Mouse (Mus musculus) fibroblast of lung, adult 2 months (primary cell): ENCODE measurements around the gene Tatdn2.

Experiments used
- DNase-seq: peaks from one replicate; pipeline ENCODE4 v3.0.0-alpha.2; 2011; ENCODE audit warnings: low read depth

Tatdn2 gene

DNA sequence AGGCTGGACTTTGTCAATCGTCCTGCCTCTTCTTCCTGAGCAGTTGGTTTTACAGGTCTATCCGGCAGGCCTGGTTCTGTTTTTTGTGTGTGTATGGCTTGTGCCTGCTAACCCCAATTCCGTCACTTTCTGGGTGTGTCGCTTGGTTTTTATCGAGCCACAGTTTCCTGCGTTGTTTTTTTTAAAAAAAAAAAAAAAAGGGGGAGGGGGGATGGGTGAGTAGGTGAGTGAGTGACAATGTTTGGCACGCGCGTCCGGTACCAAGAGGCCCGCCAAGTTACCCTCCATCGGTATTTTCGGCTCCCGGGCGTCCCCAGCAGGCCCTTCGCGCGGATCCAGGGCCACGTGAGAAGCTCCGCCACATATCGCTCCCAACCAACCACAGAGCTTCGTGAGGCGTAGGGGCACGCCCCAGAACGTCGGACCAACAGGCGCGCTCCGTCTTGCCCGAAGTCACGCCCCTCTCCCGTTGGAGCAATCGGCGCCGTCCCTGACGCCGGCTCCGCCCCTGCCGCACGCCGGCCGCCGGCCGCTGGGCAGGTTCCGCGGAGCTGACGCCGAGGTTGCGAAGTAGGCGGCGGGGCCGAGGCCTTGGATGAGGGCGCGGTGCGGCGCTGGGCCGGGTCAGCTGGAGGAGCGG lies at the start of gene Tatdn2:
Gene Tatdn2, plus strand, starts transcription at position 469 of the 640 bp plus-strand sequence.
- peak; percentile 96 for DNase-seq

DNA sequence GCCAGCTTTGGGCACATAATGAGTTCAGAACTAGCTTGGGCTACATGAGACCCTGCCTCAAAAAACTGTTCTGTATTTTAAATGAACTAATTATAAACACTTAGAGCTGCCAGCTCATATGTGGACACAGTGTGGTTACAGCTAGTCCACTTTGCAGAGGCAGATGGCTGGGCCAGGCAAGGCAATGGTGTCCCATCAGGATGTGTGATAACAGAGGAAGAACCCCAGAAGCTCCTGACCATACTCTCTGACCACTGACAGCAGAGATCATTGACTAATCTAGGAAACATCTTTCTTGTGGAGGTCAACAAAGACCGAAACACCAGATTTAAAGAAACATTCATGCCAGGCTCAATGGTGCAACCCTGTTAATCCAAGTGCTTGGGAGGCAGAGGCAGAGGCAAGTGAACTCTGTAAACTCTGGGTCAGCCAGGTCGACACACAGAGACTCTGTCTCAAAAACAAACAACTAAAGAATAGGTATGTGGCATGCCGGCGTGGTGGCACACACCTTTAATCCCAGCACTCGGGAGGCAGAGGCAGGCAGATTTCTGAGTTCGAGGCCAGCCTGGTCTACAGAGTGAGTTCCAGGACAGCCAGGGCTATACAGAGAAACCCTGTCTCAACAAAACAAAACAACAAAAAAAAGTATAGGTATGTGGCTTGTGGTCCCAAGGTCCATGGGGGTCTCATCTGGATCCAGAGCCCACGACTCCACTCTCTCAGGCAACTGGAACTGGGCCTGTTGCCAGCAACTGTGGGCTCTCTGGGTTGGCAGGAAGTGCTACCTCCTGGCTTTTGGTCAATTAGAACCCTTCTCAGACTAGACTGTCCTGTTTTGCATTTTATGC lies 47.3 kb upstream of the Tatdn2 start:
- DNase-seq, result no peak

GRCm38 (mm10) chr6:113650197-113650640 lies 46.6 kb upstream of the Tatdn2 start:
- no peak for DNase-seq

DNA sequence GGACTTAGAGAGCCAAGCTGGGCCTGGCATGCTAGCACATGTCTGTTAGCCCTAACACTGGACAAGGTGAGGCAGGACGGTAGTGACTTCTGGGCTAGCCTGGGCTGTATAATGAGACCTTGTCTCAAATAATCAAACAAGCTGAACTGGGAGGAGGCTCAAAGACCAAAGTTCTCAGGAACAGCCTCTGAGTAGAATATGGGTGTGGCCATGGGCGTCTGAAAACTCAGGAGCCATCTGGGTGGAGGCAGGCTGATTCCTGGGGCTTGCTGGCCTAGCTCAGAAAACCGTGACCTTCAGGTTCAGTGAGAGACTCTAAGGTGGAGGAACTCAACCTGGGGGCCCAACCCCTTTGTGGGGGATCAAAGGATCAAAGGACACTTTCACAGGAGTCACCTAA lies 45.2 kb upstream of the Tatdn2 start:
- no peak for DNase-seq

DNA sequence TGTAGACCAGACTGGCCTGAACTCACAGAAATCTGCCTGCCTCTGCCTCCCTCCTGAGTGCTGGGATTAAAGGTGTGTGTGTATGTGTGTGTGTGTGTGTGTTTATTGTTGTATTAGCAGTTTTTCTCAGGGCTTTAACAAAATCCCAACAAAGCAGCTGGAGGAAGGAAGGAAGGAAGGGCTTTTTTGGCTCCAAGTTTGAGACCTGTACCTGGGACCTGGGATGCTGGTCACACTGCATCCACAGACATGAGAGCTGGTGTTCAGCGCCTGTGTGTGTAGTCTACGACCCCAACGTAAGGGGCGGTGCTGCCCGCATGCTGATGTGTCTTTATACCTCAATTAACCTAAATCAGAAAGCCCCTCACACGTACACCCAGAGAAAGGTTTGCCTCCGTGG lies 43.3 kb upstream of the Tatdn2 start:
- no peak for DNase-seq

GRCm38 (mm10) chr6:113654102-113654501 lies 42.7 kb upstream of the Tatdn2 start:
- no peak for DNase-seq

DNA sequence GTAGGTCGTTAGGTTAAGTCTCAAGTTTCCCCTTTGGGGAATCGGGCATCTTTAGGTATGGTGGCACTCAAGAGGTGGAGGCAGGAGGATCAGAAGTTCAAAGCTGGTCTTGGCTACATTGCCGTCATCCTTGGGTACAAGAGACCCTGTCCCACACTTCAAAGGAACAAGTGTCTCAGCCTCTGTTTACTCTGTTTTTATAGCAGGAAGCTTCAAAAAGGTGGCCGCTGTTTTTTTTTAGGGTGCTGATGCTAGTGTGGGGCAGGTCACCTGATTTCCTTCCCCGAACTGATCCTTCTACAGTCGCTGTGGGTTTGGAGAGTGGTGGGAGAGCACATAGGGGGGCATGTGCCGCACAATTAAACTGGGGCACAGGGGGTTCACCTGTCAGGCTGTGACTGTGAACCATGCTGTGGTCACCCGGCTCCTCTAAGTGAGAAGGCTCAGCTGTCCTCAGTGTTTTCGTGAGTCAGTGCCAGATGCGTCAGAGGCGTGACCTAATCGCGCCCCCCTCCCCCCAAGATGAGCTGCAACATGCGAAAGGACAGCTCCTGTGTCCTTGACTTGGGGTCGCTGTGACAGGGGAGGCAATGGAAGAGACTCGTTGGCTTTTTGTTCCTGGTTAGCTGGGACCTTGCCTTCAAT lies 42.0 kb upstream of the Tatdn2 start:
- DNase-seq, result no peak

GRCm38 (mm10) chr6:113655475-113655874 lies 41.4 kb upstream of the Tatdn2 start:
- DNase-seq, result no peak

DNA sequence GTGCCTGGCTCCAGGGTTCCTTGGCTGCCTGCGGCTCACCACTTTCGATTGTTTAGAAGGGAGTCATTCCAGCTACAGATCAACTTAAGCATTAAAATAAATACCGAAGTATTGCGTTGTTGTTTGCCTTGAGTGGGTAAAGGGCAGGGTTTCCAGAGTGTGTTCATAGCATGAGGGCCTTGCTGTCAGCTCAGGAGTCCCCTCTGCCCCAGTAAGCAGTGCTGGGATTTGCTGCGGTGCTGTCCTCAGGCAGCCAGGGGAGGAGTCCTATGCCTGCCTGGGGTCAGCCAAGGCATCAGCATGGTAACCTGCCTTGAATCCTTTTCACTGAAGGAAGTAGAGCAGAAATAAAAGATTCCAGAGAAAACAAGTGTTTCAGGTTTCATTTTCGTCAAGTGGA lies 40.0 kb upstream of the Tatdn2 start:
- no peak for DNase-seq

DNA sequence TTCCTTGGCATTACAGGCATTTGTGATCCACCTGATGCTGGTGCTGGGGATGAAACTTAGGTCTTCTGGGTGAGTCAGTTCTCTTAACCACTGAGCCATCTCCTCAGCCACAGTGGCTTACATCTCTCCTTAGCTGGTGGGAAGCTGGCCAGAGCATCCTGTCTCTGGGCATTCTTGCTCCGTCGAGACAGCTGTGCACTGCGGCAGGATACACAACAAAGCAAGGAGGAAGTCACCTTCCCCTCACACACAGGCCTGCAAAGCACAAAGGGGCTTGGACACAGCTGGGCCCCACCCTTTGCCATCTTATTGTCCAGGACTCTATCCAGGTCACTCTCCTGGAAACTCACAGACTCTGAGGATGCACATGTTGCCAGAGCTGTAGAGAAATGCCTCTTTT lies 38.6 kb upstream of the Tatdn2 start:
- DNase-seq, result no peak

GRCm38 (mm10) chr6:113659648-113660491 lies 37.0 kb upstream of the Tatdn2 start:
- DNase-seq, result no peak

GRCm38 (mm10) chr6:113660492-113661352 lies 36.1 kb upstream of the Tatdn2 start:
- DNase-seq, result no peak

GRCm38 (mm10) chr6:113661353-113662241 lies 35.3 kb upstream of the Tatdn2 start:
- no peak for DNase-seq

GRCm38 (mm10) chr6:113662964-113663700 lies 33.7 kb upstream of the Tatdn2 start:
- DNase-seq, result no peak

DNA sequence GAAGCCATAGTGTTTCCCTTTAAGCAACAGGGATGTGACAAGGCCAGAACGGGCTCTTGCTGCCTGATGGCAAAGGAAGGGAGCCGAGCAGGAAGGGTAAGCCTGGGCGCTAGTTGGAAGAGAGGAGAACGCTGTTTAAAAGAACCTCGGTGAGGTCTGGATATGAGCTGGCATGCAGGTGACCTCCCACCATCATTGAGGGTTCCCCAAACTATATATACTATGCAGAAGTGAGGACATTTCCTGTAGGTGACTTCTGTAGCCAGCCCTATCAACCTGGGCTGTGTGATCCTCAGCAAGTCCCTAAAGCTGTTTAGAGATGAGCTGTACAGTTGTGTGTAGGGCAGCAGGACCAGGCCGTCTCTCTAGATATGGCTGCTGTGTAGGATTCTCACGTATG lies 32.5 kb upstream of the Tatdn2 start:
- DNase-seq, result no peak

DNA sequence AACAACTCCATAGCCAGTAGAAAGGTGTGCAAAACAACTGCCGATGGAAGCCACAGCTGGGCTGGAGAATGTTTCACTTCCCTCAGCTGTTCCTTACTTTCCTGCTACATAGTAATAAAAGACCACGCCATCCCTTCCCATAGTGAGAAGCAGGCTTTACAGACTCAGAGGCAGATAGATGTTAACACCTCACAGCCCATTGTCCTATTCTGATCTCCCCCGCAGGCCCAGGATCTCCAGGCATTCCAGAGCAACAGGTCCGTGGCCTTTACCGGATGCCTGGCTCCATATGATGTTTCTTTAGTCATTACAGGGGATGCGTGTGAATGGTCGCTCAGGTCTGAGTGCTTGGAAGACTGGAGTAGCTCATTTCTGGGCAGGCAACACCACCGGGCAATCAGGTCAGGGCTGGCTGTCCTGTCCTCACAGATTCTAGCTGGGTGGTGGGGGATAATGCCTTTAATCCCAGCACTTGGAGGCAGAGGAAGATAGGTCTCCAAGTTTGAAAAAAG lies 29.2 kb upstream of the Tatdn2 start:
- DNase-seq, result no peak

DNA sequence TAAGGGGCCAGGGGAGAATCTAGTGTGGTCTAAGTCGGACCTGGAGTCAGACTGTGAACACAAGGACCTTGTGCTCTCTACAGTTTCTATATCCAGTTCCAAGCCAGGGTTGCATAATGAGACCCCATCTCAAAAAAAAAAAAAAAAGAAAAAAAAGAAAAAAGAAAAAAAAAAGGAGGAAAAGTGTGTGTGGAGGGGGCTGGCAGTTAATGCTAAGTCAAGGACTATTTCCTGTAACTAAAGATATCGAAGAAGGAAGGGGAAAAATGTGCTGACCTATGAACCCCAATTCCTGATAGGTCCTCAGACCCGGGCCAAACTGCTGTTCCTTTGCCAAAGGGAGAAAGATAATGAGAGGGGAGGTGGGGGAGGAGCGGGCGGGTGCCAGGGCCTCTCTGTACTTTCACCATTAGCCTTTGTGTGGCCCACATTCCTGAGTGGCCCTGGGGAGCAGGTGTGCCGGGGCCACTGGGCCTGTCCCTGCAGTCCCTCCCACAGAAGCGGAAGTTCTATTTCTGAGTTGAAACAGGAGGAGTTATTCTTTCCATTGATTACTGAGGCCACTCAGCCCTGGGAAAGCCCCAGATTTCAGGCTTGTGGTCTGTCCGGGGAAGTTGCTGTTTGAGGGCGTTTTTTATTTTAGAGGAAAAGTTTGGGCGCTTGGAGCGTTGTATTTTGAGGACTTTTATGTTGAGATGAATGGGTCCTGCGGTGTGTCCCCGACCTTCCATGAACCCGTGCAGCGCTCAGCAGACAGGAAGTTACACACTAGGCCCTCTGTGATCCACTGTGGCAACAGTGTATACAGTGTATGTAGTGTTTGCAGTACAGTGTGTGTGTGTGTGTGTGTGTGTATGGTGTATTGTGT lies 28.3 kb upstream of the Tatdn2 start:
- DNase-seq, result no peak

DNA sequence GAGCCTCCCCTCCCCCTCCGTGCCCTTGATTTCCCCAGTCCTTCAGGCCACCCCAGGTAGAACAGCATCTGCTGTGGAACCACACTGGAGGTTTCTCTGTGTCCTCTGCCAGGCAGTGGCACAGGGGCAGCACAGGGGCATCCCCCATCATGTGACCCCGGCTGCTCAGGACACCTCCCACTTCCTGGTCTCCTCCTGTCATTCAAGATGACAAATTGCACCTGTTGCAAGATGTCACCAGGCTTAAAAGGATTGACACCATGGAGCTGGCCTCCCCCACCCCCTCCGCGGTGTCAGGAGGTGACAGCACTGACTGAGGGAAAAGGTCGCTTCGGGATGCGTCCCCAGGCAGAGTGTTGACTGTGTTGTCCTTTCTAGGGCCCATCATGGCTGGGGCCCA lies 27.0 kb upstream of the Tatdn2 start:
- DNase-seq, result no peak
